8 mouse cellular contexts compared by ENCODE assay signal in the genomic region with DNA sequence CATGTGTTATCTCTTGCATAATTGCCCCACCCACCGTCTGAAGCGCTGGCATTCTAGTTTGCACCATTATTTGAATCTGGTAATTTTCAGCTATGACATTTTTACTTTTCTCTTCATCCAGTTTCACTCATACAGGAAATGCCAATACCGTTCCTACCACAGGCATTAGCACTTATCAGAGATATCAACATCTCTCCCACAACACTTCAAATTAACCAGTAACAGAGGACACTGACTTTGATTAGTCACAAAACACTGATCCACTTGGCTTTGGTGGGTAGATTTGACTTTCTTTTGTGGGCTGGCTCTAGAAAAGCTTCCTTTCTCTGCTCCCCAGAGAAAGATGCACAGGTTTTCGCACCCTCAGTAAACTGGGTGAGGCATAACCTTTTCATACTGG. TPM values are rescaled to one million over a fixed set of nuclear protein-coding genes. Genes with fewer than 3 reads are reported as not detected.
DNase-seq lines count a peak whose midpoint lies in the region; ATAC-seq and TF ChIP-seq lines count a peak whose summit lies in the region.

No protein-coding gene starts in this region.

- peak overlapping the region; percentile 84 for H3K27ac ChIP-seq in gastrocnemius, adult 2 months
- H3K27ac ChIP-seq in neural tube, embryonic 11.5 days (ENCODE audit: low read depth, low read length): no peak overlapping the region
- no peak overlapping the region for H3K27ac ChIP-seq in liver, embryonic 13.5 days

- H3K4me2 ChIP-seq in neural tube, embryonic 11.5 days (ENCODE audit: low read depth): peak overlapping the region; percentile 85
- H3K4me2 ChIP-seq in liver, embryonic 13.5 days: peak overlapping the region; percentile 83

- no peak for TF ChIP-seq CTCF in gastrocnemius, adult 2 months (IDR thresholded peaks at IDR 0.05)

- peak overlapping the region; percentile 78; the same call in 1 of the 2 replicates for H3K4me3 ChIP-seq in gastrocnemius, adult 2 months
- H3K4me3 ChIP-seq in neural tube, embryonic 11.5 days (ENCODE audit: low read depth, low read length): no peak overlapping the region
- H3K4me3 ChIP-seq in liver, embryonic 13.5 days (replicated peaks): no peak overlapping the region

- ATAC-seq in neural tube, embryonic 11.5 days (ENCODE audit: insufficient read depth, low FRiP score, low TSS enrichment): no peak
- no peak for ATAC-seq in liver, embryonic 13.5 days (ENCODE audit: low read depth)
- no peak for ATAC-seq in erythroid progenitor cell, adult 5-6 weeks (replicated peaks; ENCODE audit: low FRiP score, poor library complexity, severe bottlenecking)

- DNase-seq in gastrocnemius, adult 2 months: no peak
- DNase-seq in gastrocnemius, postnatal 14 days: no peak
- no peak for DNase-seq in neural tube, embryonic 11.5 days (ENCODE audit: low spot score)
- no peak for DNase-seq in neural tube, embryonic 10.5 days (ENCODE audit: extremely low spot score, low spot score)
- DNase-seq in liver, embryonic 13.5 days: no peak
- DNase-seq in cerebellum, postnatal 10 days: no peak
- no peak for DNase-seq in right cerebral cortex, adult 2 months (ENCODE audit: low spot score in 2 of 2)

- H3K27me3 ChIP-seq in neural tube, embryonic 11.5 days (ENCODE audit: control insufficient read depth, insufficient read depth, low read length): no peaks in the 10 kb centered on the region
- H3K27me3 ChIP-seq in liver, embryonic 13.5 days: peaks cover 28% of the 10 kb centered on the region

- peaks cover 2% of the 10 kb centered on the region; the same call in 1 of the 2 replicates for H3K4me1 ChIP-seq in neural tube, embryonic 11.5 days (ENCODE audit: control insufficient read depth, insufficient read depth, low read length)
- H3K4me1 ChIP-seq in liver, embryonic 13.5 days (replicated peaks): peaks cover 30% of the 10 kb centered on the region

- 84% methylated on average over 4 of the region's 4 CpGs for WGBS in neural tube, embryonic 11.5 days
- 39% methylated on average over 4 of the region's 4 CpGs for WGBS in liver, embryonic 13.5 days (ENCODE audit: insufficient replicate concordance)

- H3K9me3 ChIP-seq in neural tube, embryonic 11.5 days (ENCODE audit: control insufficient read depth, low read length): no peaks in the 10 kb centered on the region
- H3K9me3 ChIP-seq in liver, embryonic 13.5 days (replicated peaks): no peaks in the 10 kb centered on the region

- no peaks in the 10 kb centered on the region for H3K36me3 ChIP-seq in neural tube, embryonic 11.5 days (ENCODE audit: control insufficient read depth, insufficient read depth, low read length)
- no peaks in the 10 kb centered on the region for H3K36me3 ChIP-seq in liver, embryonic 13.5 days

- intact Hi-C loops in gastrocnemius, adult 2 months (cut with DNase I): no loop called here
- intact Hi-C loops in gastrocnemius, postnatal 14 days (cut with DNase I; ENCODE audit: low total_unique reads): loop anchor here (10.0 kb wide), 1 partner anchor 50 kb away; no protein-coding TSS in a partner anchor

- no peak overlapping the region for H3K9ac ChIP-seq in neural tube, embryonic 11.5 days (ENCODE audit: low read length)
- no peak overlapping the region for H3K9ac ChIP-seq in liver, embryonic 13.5 days

RNA-seq across cellular contexts. Expression of a gene that starts 3.7 kb away (rescaled TPM):
- 10 to 100 TPM; 34.1 to 58.6 TPM for total RNA-seq in gastrocnemius, adult 2 months (2021)
- total RNA-seq in gastrocnemius, postnatal 14 days (2021): 10 to 100 TPM; 30.6 to 34.1 TPM
- polyA plus RNA-seq in neural tube, embryonic 11.5 days (2014; fragmentation: Nextera tagmentation; extraction: Ambion mirVana): 22.7 and 25.3 TPM in 2 replicates
- 4.8 and 5.6 TPM in 2 replicates for polyA plus RNA-seq in liver, embryonic 13.5 days (2015; fragmentation: Nextera tagmentation; extraction: Ambion mirVana)
- 5.0 and 8.0 TPM in 2 replicates for total RNA-seq in erythroid progenitor cell, adult 5-6 weeks (2015; ENCODE audit: low replicate concordance)
- 5.0 and 5.4 TPM in 2 replicates for total RNA-seq in erythroid progenitor cell, adult 5-6 weeks (2017; ENCODE audit: low replicate concordance)
